Mouse (Mus musculus): Measurements from ENCODE around the gene Pwp2. TPM values are rescaled to one million over a fixed set of nuclear protein-coding genes. Genes with fewer than 3 reads are reported as not detected.

Pwp2 gene
- polyA plus RNA-seq, 1 experiment = 8.7 TPM

- peaks cover 15% of the 10 kb centered on the region for H3K4me1 ChIP-seq (ENCODE audit: control insufficient read depth, insufficient read depth, low read length)
- DNase-seq = peak; percentile 40
- TF ChIP-seq CTCF (IDR thresholded peaks at IDR 0.05; ENCODE audit: insufficient read depth, low read length) (no peak), POLR2A (IDR thresholded peaks at IDR 0.05; ENCODE audit: borderline replicate concordance, extremely low read depth, low read depth, low read length) (no peak)
- WGBS = 14% methylated on average over 14 of the region's 14 CpGs
- H3K4me3 ChIP-seq (replicated peaks; ENCODE audit: extremely low read depth, low read depth, low read length) = no peak overlapping the region
These were observed 46.0 kb downstream of the Pwp2 start for GRCm38 (mm10) chr10:78138812-78139523.

- no peak for DNase-seq
- WGBS = 80% methylated on average over 3 of the region's 3 CpGs
- TF ChIP-seq CTCF (IDR thresholded peaks at IDR 0.05; ENCODE audit: insufficient read depth, low read length) (no peak), POLR2A (IDR thresholded peaks at IDR 0.05; ENCODE audit: borderline replicate concordance, extremely low read depth, low read depth, low read length) (no peak)
- peaks cover 15% of the 10 kb centered on the region for H3K4me1 ChIP-seq (ENCODE audit: control insufficient read depth, insufficient read depth, low read length)
- H3K4me3 ChIP-seq (replicated peaks; ENCODE audit: extremely low read depth, low read depth, low read length) = no peak overlapping the region
These were observed 47.8 kb downstream of the Pwp2 start for GRCm38 (mm10) chr10:78137191-78137590.

- Histone ChIP-seq H3K4me3 (replicated peaks; ENCODE audit: extremely low read depth, low read depth, low read length) (no peak overlapping the region), H3K4me1 (ENCODE audit: control insufficient read depth, insufficient read depth, low read length) (peaks cover 15% of the 10 kb centered on the region)
- TF ChIP-seq POLR2A (IDR thresholded peaks at IDR 0.05; ENCODE audit: borderline replicate concordance, extremely low read depth, low read depth, low read length) (no peak), CTCF (IDR thresholded peaks at IDR 0.05; ENCODE audit: insufficient read depth, low read length) (no peak)
- 65% methylated on average over 5 of the region's 5 CpGs for WGBS
- DNase-seq = no peak
These were observed 49.0 kb downstream of the Pwp2 start for GRCm38 (mm10) chr10:78135947-78136346.

GRCm38 (mm10) chr10:78134975-78135798, 49.8 kb downstream of the Pwp2 start:
- TF ChIP-seq CTCF (IDR thresholded peaks at IDR 0.05; ENCODE audit: insufficient read depth, low read length) (no peak), POLR2A (IDR thresholded peaks at IDR 0.05; ENCODE audit: borderline replicate concordance, extremely low read depth, low read depth, low read length) (no peak)
- Histone ChIP-seq H3K4me1 (ENCODE audit: control insufficient read depth, insufficient read depth, low read length) (peaks cover 16% of the 10 kb centered on the region), H3K4me3 (replicated peaks; ENCODE audit: extremely low read depth, low read depth, low read length) (no peak overlapping the region)
- 20% methylated on average over 14 of the region's 14 CpGs for WGBS
- no peak for DNase-seq

DNA sequence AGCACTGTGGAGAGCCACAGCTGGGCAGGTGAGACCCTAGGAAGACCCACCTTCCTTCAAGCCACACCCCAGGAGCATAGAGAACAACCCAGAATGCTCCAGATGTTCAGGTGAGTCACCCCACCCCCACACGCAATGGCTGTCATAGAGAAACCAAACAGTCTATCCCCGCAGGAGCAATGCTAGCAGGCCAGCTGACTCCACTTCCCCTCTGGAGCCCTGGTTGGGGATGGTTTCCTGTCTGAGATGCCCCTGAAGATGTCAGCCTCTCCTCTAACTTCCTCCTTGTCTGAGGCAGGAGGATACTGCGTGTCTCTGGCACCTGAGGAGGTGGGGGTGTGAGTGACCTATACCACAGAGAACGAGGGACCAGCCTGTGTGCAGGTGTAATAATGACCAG, 50.5 kb downstream of the Pwp2 start:
- 53% methylated on average over 4 of the region's 4 CpGs for WGBS
- TF ChIP-seq CTCF (IDR thresholded peaks at IDR 0.05; ENCODE audit: insufficient read depth, low read length) (no peak), POLR2A (IDR thresholded peaks at IDR 0.05; ENCODE audit: borderline replicate concordance, extremely low read depth, low read depth, low read length) (no peak)
- DNase-seq = no peak

GRCm38 (mm10) chr10:78129998-78130397, 55.0 kb downstream of the Pwp2 start:
- Histone ChIP-seq H3K4me3 (replicated peaks; ENCODE audit: extremely low read depth, low read depth, low read length) (no peak overlapping the region), H3K4me1 (ENCODE audit: control insufficient read depth, insufficient read depth, low read length) (peaks cover 10% of the 10 kb centered on the region)
- DNase-seq = no peak
- TF ChIP-seq POLR2A (IDR thresholded peaks at IDR 0.05; ENCODE audit: borderline replicate concordance, extremely low read depth, low read depth, low read length) = no peak
- TF ChIP-seq CTCF (IDR thresholded peaks at IDR 0.05; ENCODE audit: insufficient read depth, low read length) = no peak
- WGBS = 57% methylated on average over 4 of the region's 4 CpGs

More for the DNA sequence above, 50.5 kb downstream of the Pwp2 start:
- Histone ChIP-seq H3K4me1 (ENCODE audit: control insufficient read depth, insufficient read depth, low read length) (peaks cover 19% of the 10 kb centered on the region), H3K4me3 (replicated peaks; ENCODE audit: extremely low read depth, low read depth, low read length) (no peak overlapping the region)

GRCm38 (mm10) chr10:78129423-78129822, 55.5 kb downstream of the Pwp2 start:
- DNase-seq = no peak
- peaks cover 6% of the 10 kb centered on the region for H3K4me1 ChIP-seq (ENCODE audit: control insufficient read depth, insufficient read depth, low read length)
- no peak overlapping the region for H3K4me3 ChIP-seq (replicated peaks; ENCODE audit: extremely low read depth, low read depth, low read length)
- TF ChIP-seq POLR2A (IDR thresholded peaks at IDR 0.05; ENCODE audit: borderline replicate concordance, extremely low read depth, low read depth, low read length) (no peak), CTCF (IDR thresholded peaks at IDR 0.05; ENCODE audit: insufficient read depth, low read length) (no peak)
- WGBS = 51% methylated on average over 11 of the region's 11 CpGs

DNA sequence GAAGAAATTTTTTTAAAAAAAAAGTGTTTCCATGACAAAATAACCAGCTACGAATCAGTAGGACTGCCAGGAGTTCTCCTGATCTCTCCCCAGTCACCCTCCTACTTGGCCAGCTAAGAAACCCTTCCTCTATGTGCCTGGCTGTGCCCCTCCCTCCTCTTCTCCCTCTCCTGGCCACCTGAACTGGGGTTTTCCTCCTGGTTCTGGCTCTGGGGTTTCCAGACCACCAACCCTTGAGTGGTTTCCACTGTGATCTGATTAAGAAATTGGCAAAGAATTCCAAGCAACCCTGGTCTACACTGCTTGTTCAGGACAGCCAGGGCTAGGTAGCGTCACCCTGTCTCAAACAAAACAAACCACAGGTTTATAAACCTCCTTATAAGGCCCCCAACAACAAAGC, 56.3 kb downstream of the Pwp2 start:
- 78% methylated on average over 2 of the region's 2 CpGs for WGBS
- H3K4me3 ChIP-seq (replicated peaks; ENCODE audit: extremely low read depth, low read depth, low read length) = no peak overlapping the region
- TF ChIP-seq POLR2A (IDR thresholded peaks at IDR 0.05; ENCODE audit: borderline replicate concordance, extremely low read depth, low read depth, low read length) (no peak), CTCF (IDR thresholded peaks at IDR 0.05; ENCODE audit: insufficient read depth, low read length) (no peak)
- H3K4me1 ChIP-seq (ENCODE audit: control insufficient read depth, insufficient read depth, low read length) = 0 out of 2 replicates have a peak, but pooled peaks cover 4% of the 10 kb centered on the region
- DNase-seq = no peak

GRCm38 (mm10) chr10:78127931-78128330, 57.0 kb downstream of the Pwp2 start:
- H3K4me1 ChIP-seq (ENCODE audit: control insufficient read depth, insufficient read depth, low read length) = 0 out of 2 replicates have a peak, but pooled peaks cover 4% of the 10 kb centered on the region
- DNase-seq = no peak
- TF ChIP-seq CTCF (IDR thresholded peaks at IDR 0.05; ENCODE audit: insufficient read depth, low read length) (no peak), POLR2A (IDR thresholded peaks at IDR 0.05; ENCODE audit: borderline replicate concordance, extremely low read depth, low read depth, low read length) (no peak)
- 67% methylated on average over 1 of the region's 1 CpGs for WGBS
- no peak overlapping the region for H3K4me3 ChIP-seq (replicated peaks; ENCODE audit: extremely low read depth, low read depth, low read length)
